Mouse (Mus musculus) myocyte (in vitro differentiated cells): ENCODE results near the gene Tiam1.

ENCODE experiments used
- E2F4 ChIP-seq: IDR thresholded peaks from one replicate; pipeline ENCODE4 v1.6.1; 2011; ENCODE audit warnings: mild to moderate bottlenecking, control low read depth, moderate library complexity; ENCODE audit not compliant: insufficient read depth
- POLR2A ChIP-seq: IDR thresholded peaks from one replicate; pipeline ENCODE4 v1.6.1; 2011; ENCODE audit warnings: low read depth, mild to moderate bottlenecking, control low read depth, moderate library complexity; ENCODE audit not compliant: insufficient read length
- POLR2AphosphoS2 ChIP-seq: IDR thresholded peaks from one replicate; pipeline ENCODE4 v1.6.1; 2011; ENCODE audit warnings: low read depth, control low read depth; ENCODE audit not compliant: insufficient read length
- USF1 ChIP-seq: IDR thresholded peaks from one replicate; pipeline ENCODE4 v1.6.1; 2011; ENCODE audit warnings: low read depth, mild to moderate bottlenecking, control low read depth, moderate library complexity

DNA sequence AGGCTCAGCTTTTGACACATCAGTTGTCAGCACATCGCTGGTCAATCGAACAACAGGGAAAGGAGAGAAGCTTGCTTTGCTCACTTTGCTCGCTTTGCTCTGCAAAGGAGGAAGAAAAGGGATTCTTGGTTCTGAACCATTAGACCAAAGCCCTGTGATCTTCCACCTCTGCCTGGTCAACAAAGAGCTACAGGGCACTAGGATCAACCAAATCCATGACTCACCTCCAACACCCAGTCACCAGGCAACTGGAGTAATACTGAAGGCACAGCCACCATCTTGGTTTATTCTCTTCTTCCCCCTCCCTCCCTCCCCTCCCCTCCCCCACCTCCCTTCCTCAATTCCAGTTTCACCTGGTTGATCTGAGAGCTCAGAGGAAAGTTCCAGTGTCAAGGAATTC lies 45.8 kb downstream of the Tiam1 start:
- no peak for TF ChIP-seq POLR2A
- no peak for TF ChIP-seq USF1
- TF ChIP-seq E2F4, result no peak
- TF ChIP-seq POLR2AphosphoS2, result no peak
